Mouse (Mus musculus) CH12.LX (cell line): Measurements from ENCODE around the gene Tspan14. TPM values are rescaled to one million over a fixed set of nuclear protein-coding genes. Genes with fewer than 3 reads are reported as not detected.

ENCODE experiments used
- DNase-seq: peaks from one replicate; pipeline ENCODE4 v3.0.0-alpha.2; 2013; ENCODE audit errors: extremely low read depth
- H3K27ac ChIP-seq: 2 replicates; pipeline ENCODE4 v1.5.1; 2012; ENCODE audit warnings: low read depth, mild to moderate bottlenecking, control low read depth, moderate library complexity; ENCODE audit not compliant: insufficient read depth
- H3K27me3 ChIP-seq: replicated peaks from 2 replicates; pipeline ENCODE3; 2012; ENCODE audit warnings: inconsistent platforms
- H3K36me3 ChIP-seq, 2 experiments: replicated peaks in 1 of 2; 2 replicates each; pipeline versions ENCODE3 to v1.6.1; 2012; ENCODE audit warnings: inconsistent platforms in 1 of 2, low read length in 1 of 2, mild to moderate bottlenecking in 1 of 2, mixed read lengths in 1 of 2, moderate library complexity in 1 of 2; ENCODE audit not compliant: control insufficient read depth in 1 of 2, insufficient read depth in 1 of 2
- H3K4me1 ChIP-seq, 2 experiments: 2 replicates each; pipeline ENCODE4 v1.6.1; 2012; ENCODE audit warnings: inconsistent platforms in 1 of 2, moderate library complexity in 1 of 2; ENCODE audit not compliant: insufficient read depth in 2 of 2, control insufficient read depth in 1 of 2
- H3K4me2 ChIP-seq: 2 replicates; pipeline ENCODE4 v1.6.1; 2012; ENCODE audit warnings: low read depth, mild to moderate bottlenecking, control low read depth; ENCODE audit not compliant: poor library complexity, insufficient read depth, severe bottlenecking
- H3K4me3 ChIP-seq, 3 experiments: fragments of 150-350 bp in 1 of 3; sonication (generic) in 1 of 3; replicated peaks in 1 of 3; 2 replicates each; pipeline versions ENCODE3 to v1.5.1; 2011 to 2012; ENCODE audit warnings: low read depth in 2 of 3, low read length in 2 of 3, mild to moderate bottlenecking in 2 of 3, moderate library complexity in 2 of 3, control low read depth in 1 of 3, improper control_type of control experiment in 1 of 3, inconsistent platforms in 1 of 3, mixed read lengths in 1 of 3; ENCODE audit not compliant: poor library complexity in 1 of 3
- H3K79me2 ChIP-seq: replicated peaks from 2 replicates; pipeline ENCODE4 v1.6.1; 2012; ENCODE audit warnings: mild to moderate bottlenecking, moderate library complexity; ENCODE audit not compliant: control insufficient read depth, poor library complexity, insufficient read depth, severe bottlenecking; ENCODE audit errors: extremely low read depth
- H3K9ac ChIP-seq: 2 replicates; pipeline ENCODE4 v1.6.1; 2012; ENCODE audit warnings: low read depth, mild to moderate bottlenecking, control low read depth, moderate library complexity; ENCODE audit not compliant: insufficient read depth
- H3K9me3 ChIP-seq: replicated peaks from 2 replicates; pipeline ENCODE3; 2012; ENCODE audit warnings: low read length, inconsistent platforms, mixed read lengths
- BHLHE40 ChIP-seq: IDR thresholded peaks from 2 replicates; pipeline ENCODE4 v1.6.1; 2011; ENCODE audit warnings: mild to moderate bottlenecking, low read depth, low read length, improper control_type of control experiment
- CHD1 ChIP-seq: IDR thresholded peaks from 2 replicates; pipeline ENCODE4 v1.6.1; 2012; ENCODE audit warnings: low read depth, low read length, improper control_type of control experiment, inconsistent platforms
- CTCF ChIP-seq, 2 experiments: IDR thresholded peaks in 1 of 2; conservative IDR thresholded peaks in 1 of 2; 2 replicates each; pipeline ENCODE4 v1.5.1; 2011 to 2012; ENCODE audit warnings: low read depth in 2 of 2, low read length in 2 of 2, improper control_type of control experiment in 1 of 2, inconsistent platforms in 1 of 2, mild to moderate bottlenecking in 1 of 2, moderate library complexity in 1 of 2
- ELF1 ChIP-seq: IDR thresholded peaks from 2 replicates; pipeline ENCODE4 v1.6.1; 2014; ENCODE audit warnings: low read depth, mild to moderate bottlenecking, inconsistent platforms, low read length, improper control_type of control experiment
- EP300 ChIP-seq: IDR thresholded peaks from 2 replicates; pipeline ENCODE4 v1.6.1; 2011; ENCODE audit warnings: low read length, improper control_type of control experiment
- JUN ChIP-seq: IDR thresholded peaks from 2 replicates; pipeline ENCODE4 v1.6.1; 2011; ENCODE audit warnings: low read depth, mild to moderate bottlenecking, low read length, improper control_type of control experiment, moderate library complexity; ENCODE audit not compliant: insufficient read depth
- MAFK ChIP-seq: IDR thresholded peaks from 2 replicates; pipeline ENCODE4 v1.6.1; 2011; ENCODE audit warnings: low read length, improper control_type of control experiment; ENCODE audit not compliant: insufficient replicate concordance
- MAX ChIP-seq: IDR thresholded peaks from 2 replicates; pipeline ENCODE4 v1.6.1; 2011; ENCODE audit warnings: low read length, improper control_type of control experiment
- MAZ ChIP-seq: IDR thresholded peaks from 2 replicates; pipeline ENCODE4 v1.6.1; 2012; ENCODE audit warnings: low read depth, mild to moderate bottlenecking, inconsistent platforms, low read length, improper control_type of control experiment, moderate library complexity
- MEF2A ChIP-seq: IDR thresholded peaks from 2 replicates; pipeline ENCODE4 v1.6.1; 2014; ENCODE audit warnings: low read depth, mild to moderate bottlenecking, inconsistent platforms, low read length, improper control_type of control experiment, borderline replicate concordance
- MYC ChIP-seq: IDR thresholded peaks from 2 replicates; pipeline ENCODE4 v1.6.1; 2011; ENCODE audit warnings: low read depth, mild to moderate bottlenecking, improper control_type of control experiment, low read length
- NRF1 ChIP-seq: IDR thresholded peaks from 2 replicates; pipeline ENCODE4 v1.6.1; 2014; ENCODE audit warnings: low read depth, mild to moderate bottlenecking, inconsistent platforms, low read length, improper control_type of control experiment, moderate library complexity
- PAX5 ChIP-seq: IDR thresholded peaks from 2 replicates; pipeline ENCODE4 v1.6.1; 2012; ENCODE audit warnings: low read length, inconsistent platforms, mixed read lengths
- RAD21 ChIP-seq: IDR thresholded peaks from 2 replicates; pipeline ENCODE4 v1.6.1; 2011; ENCODE audit warnings: low read depth, mild to moderate bottlenecking, low read length, improper control_type of control experiment, moderate library complexity
- RCOR1 ChIP-seq: conservative IDR thresholded peaks from 2 replicates; pipeline ENCODE4 v1.6.1; 2012; ENCODE audit warnings: low read depth, mild to moderate bottlenecking, inconsistent platforms, low read length, improper control_type of control experiment
- SMC3 ChIP-seq: IDR thresholded peaks from 2 replicates; pipeline ENCODE4 v1.6.1; 2011; ENCODE audit warnings: low read depth, low read length, improper control_type of control experiment
- UBTF ChIP-seq: IDR thresholded peaks from 2 replicates; pipeline ENCODE4 v1.6.1; 2012; ENCODE audit warnings: low read depth, mild to moderate bottlenecking, inconsistent platforms, low read length, improper control_type of control experiment, moderate library complexity
- USF2 ChIP-seq: conservative IDR thresholded peaks from 2 replicates; pipeline ENCODE4 v1.6.1; 2011; ENCODE audit warnings: low read depth, low read length, improper control_type of control experiment
- ZC3H11A ChIP-seq: IDR thresholded peaks from 2 replicates; pipeline ENCODE4 v1.6.1; 2012; ENCODE audit warnings: low read depth, mild to moderate bottlenecking, inconsistent platforms, low read length, improper control_type of control experiment
- ZKSCAN1 ChIP-seq: IDR thresholded peaks from 2 replicates; pipeline ENCODE4 v1.6.1; 2012; ENCODE audit warnings: low read depth, inconsistent platforms, low read length, improper control_type of control experiment, borderline replicate concordance
- ZMIZ1 ChIP-seq: IDR thresholded peaks from 2 replicates; pipeline ENCODE4 v1.6.1; 2012; ENCODE audit warnings: low read depth, mild to moderate bottlenecking, inconsistent platforms, low read length, improper control_type of control experiment
- dilution Hi-C: fragments of 300-500 bp; cut with MboI; formaldehyde crosslinking; loops from 2 replicates; pipeline ENCODE4 v1.14.3; 2020; ENCODE audit warnings: low sequenced_read_pairs; ENCODE audit not compliant: extremely low pct_unique_long_range_greater_than_20kb, extremely low pct_ligation_motif_present
- in situ Hi-C: fragments of 300-500 bp; cut with MboI; formaldehyde crosslinking; loops from 3 replicates; pipeline ENCODE4 v1.14.3; 2019; ENCODE audit warnings: low sequenced_read_pairs, low pct_ligation_motif_present, low pct_unique_long_range_greater_than_20kb, mixed read lengths
- polyA plus RNA-seq: library from polyadenylated mRNA; unstranded; fragments of >175 nt; gene quantifications from 2 replicates; pipeline ENCODE4 v1.2.1, GENCODE M21; 2012; ENCODE audit warnings: low read depth; ENCODE audit not compliant: insufficient read length
- total RNA-seq, 2 experiments: library from RNA; depleted of rRNA; stranded (reverse); fragments of 300-350 nt in 1 of 2; fragments of >200 nt in 1 of 2; gene quantifications; 2 replicates each; pipeline ENCODE4 v1.2.3; 2012 to 2014

The Tspan14 gene
- total and polyA plus RNA-seq, 3 experiments, result 11.6 to 19.1 (median 14.9) TPM

GRCm38 (mm10) chr14:40886428-40887202 is 80.0 kb downstream of the Tspan14 start:
- H3K4me3 ChIP-seq, result no peak overlapping the region
- no peak overlapping the region for H3K9ac ChIP-seq
- no peaks in the 10 kb centered on the region for H3K36me3 ChIP-seq
- no peak overlapping the region for H3K4me2 ChIP-seq
- TF ChIP-seq MAX, result no peak
- TF ChIP-seq MAFK, result no peak
- TF ChIP-seq NRF1, result no peak
- TF ChIP-seq CHD1, result no peak
- TF ChIP-seq PAX5, result no peak
- no peak for TF ChIP-seq MYC
- no peak for TF ChIP-seq ZC3H11A
- TF ChIP-seq RAD21, result peak; percentile 35
- no peak for TF ChIP-seq UBTF
- TF ChIP-seq MAZ, result no peak
- TF ChIP-seq RCOR1, result no peak
- TF ChIP-seq CTCF (conservative IDR thresholded peaks at IDR 0.05 in 1 of 2, IDR thresholded peaks at IDR 0.05 in 1 of 2; ENCODE audit: low read depth in 2 of 2, low read length in 2 of 2), result peak; percentile 61 to 80
- peak; percentile 40 for TF ChIP-seq SMC3
- no peak for TF ChIP-seq BHLHE40
- DNase-seq, result peak; percentile 27
- no peak overlapping the region for H3K27ac ChIP-seq
- H3K79me2 ChIP-seq, result no peaks in the 10 kb centered on the region
- no peaks in the 10 kb centered on the region for H3K27me3 ChIP-seq
- no peaks in the 10 kb centered on the region for H3K4me1 ChIP-seq
- dilution Hi-C loops (no loop called here), in situ Hi-C loops (no loop called here)
- H3K9me3 ChIP-seq, result no peaks in the 10 kb centered on the region

- Histone ChIP-seq H3K27me3 (no peaks in the 10 kb centered on the region), H3K4me1 (no peaks in the 10 kb centered on the region), H3K4me3 (no peak overlapping the region), H3K4me2 (no peak overlapping the region), H3K79me2 (no peaks in the 10 kb centered on the region), H3K9ac (no peak overlapping the region), H3K9me3 (no peaks in the 10 kb centered on the region), H3K36me3 (no peaks in the 10 kb centered on the region), H3K27ac (no peak overlapping the region)
- dilution Hi-C loops (no loop called here), in situ Hi-C loops (no loop called here)
- TF ChIP-seq ELF1 (no peak), ZKSCAN1 (no peak), USF2 (no peak), EP300 (no peak), ZMIZ1 (no peak), MEF2A (no peak), JUN (no peak), RCOR1 (no peak), SMC3 (no peak), RAD21 (no peak)
- DNase-seq, result no peak
Measured at GRCm38 (mm10) chr14:40885752-40886151, 80.9 kb downstream of the Tspan14 start.
